Mouse (Mus musculus): ENCODE measurements around the gene Ankrd44. TPM values are rescaled to one million over a fixed set of nuclear protein-coding genes. Genes with fewer than 3 reads are reported as not detected.

Ankrd44 gene
- polyA plus RNA-seq, 1 experiment = 18.6 TPM

- DNase-seq = no peak
- peaks cover 14% of the 10 kb centered on the region for H3K4me1 ChIP-seq (ENCODE audit: control insufficient read depth, insufficient read depth, low read length)
- 100% methylated on average over 2 of the region's 2 CpGs for WGBS
- no peak overlapping the region for H3K27ac ChIP-seq (ENCODE audit: insufficient read depth, low read length)
- TF ChIP-seq CTCF (IDR thresholded peaks at IDR 0.05; ENCODE audit: borderline replicate concordance, insufficient read depth, low read depth, low read length) = no peak
- no peak for TF ChIP-seq POLR2A (IDR thresholded peaks at IDR 0.05; ENCODE audit: borderline replicate concordance, insufficient read depth, low read length)
- H3K4me3 ChIP-seq (replicated peaks; ENCODE audit: insufficient read depth, low read depth, low read length) = no peak overlapping the region
- no peaks in the 10 kb centered on the region for H3K27me3 ChIP-seq (ENCODE audit: control insufficient read depth, insufficient read depth, low read length)
Measured at GRCm38 (mm10) chr1:54897726-54898125, 28.5 kb downstream of the Ankrd44 start.

GRCm38 (mm10) chr1:54896109-54897085 lies 29.8 kb downstream of the Ankrd44 start:
- no peak overlapping the region for H3K27ac ChIP-seq (ENCODE audit: insufficient read depth, low read length)
- no peak overlapping the region for H3K4me3 ChIP-seq (replicated peaks; ENCODE audit: insufficient read depth, low read depth, low read length)
- TF ChIP-seq CTCF (IDR thresholded peaks at IDR 0.05; ENCODE audit: borderline replicate concordance, insufficient read depth, low read depth, low read length) (no peak), POLR2A (IDR thresholded peaks at IDR 0.05; ENCODE audit: borderline replicate concordance, insufficient read depth, low read length) (no peak)
- 39% methylated on average over 12 of the region's 12 CpGs for WGBS
- peak in 1 of 2 experiments; percentile 34 for DNase-seq
- H3K4me1 ChIP-seq (ENCODE audit: control insufficient read depth, insufficient read depth, low read length) = peaks cover 14% of the 10 kb centered on the region
- no peaks in the 10 kb centered on the region for H3K27me3 ChIP-seq (ENCODE audit: control insufficient read depth, insufficient read depth, low read length)

- Histone ChIP-seq H3K27ac (ENCODE audit: insufficient read depth, low read length) (no peak overlapping the region), H3K4me3 (replicated peaks; ENCODE audit: insufficient read depth, low read depth, low read length) (no peak overlapping the region), H3K4me1 (ENCODE audit: control insufficient read depth, insufficient read depth, low read length) (no peaks in the 10 kb centered on the region), H3K27me3 (ENCODE audit: control insufficient read depth, insufficient read depth, low read length) (no peaks in the 10 kb centered on the region)
- no peak for DNase-seq
- 57% methylated on average over 5 of the region's 5 CpGs for WGBS
- TF ChIP-seq POLR2A (IDR thresholded peaks at IDR 0.05; ENCODE audit: borderline replicate concordance, insufficient read depth, low read length) = no peak
- TF ChIP-seq CTCF (IDR thresholded peaks at IDR 0.05; ENCODE audit: borderline replicate concordance, insufficient read depth, low read depth, low read length) = no peak
Measured at GRCm38 (mm10) chr1:54888449-54888848, 37.7 kb downstream of the Ankrd44 start.

- DNase-seq = no peak
- Histone ChIP-seq H3K4me1 (ENCODE audit: control insufficient read depth, insufficient read depth, low read length) (no peaks in the 10 kb centered on the region), H3K4me3 (replicated peaks; ENCODE audit: insufficient read depth, low read depth, low read length) (no peak overlapping the region), H3K27ac (ENCODE audit: insufficient read depth, low read length) (no peak overlapping the region), H3K27me3 (ENCODE audit: control insufficient read depth, insufficient read depth, low read length) (no peaks in the 10 kb centered on the region)
- WGBS = 39% methylated on average over 3 of the region's 3 CpGs
- no peak for TF ChIP-seq POLR2A (IDR thresholded peaks at IDR 0.05; ENCODE audit: borderline replicate concordance, insufficient read depth, low read length)
- TF ChIP-seq CTCF (IDR thresholded peaks at IDR 0.05; ENCODE audit: borderline replicate concordance, insufficient read depth, low read depth, low read length) = no peak
Measured at GRCm38 (mm10) chr1:54887873-54888272, 38.3 kb downstream of the Ankrd44 start.

- TF ChIP-seq CTCF (IDR thresholded peaks at IDR 0.05; ENCODE audit: borderline replicate concordance, insufficient read depth, low read depth, low read length) (no peak), POLR2A (IDR thresholded peaks at IDR 0.05; ENCODE audit: borderline replicate concordance, insufficient read depth, low read length) (no peak)
- H3K27ac ChIP-seq (ENCODE audit: insufficient read depth, low read length) = no peak overlapping the region
- no peak overlapping the region for H3K4me3 ChIP-seq (replicated peaks; ENCODE audit: insufficient read depth, low read depth, low read length)
- no peaks in the 10 kb centered on the region for H3K4me1 ChIP-seq (ENCODE audit: control insufficient read depth, insufficient read depth, low read length)
- no peak for DNase-seq
- WGBS = 88% methylated on average over 2 of the region's 2 CpGs
- H3K27me3 ChIP-seq (ENCODE audit: control insufficient read depth, insufficient read depth, low read length) = no peaks in the 10 kb centered on the region
Measured at GRCm38 (mm10) chr1:54882856-54883467, 43.2 kb downstream of the Ankrd44 start.

GRCm38 (mm10) chr1:54881523-54881922 lies 44.7 kb downstream of the Ankrd44 start:
- Histone ChIP-seq H3K27ac (ENCODE audit: insufficient read depth, low read length) (no peak overlapping the region), H3K4me1 (ENCODE audit: control insufficient read depth, insufficient read depth, low read length) (no peaks in the 10 kb centered on the region), H3K27me3 (ENCODE audit: control insufficient read depth, insufficient read depth, low read length) (no peaks in the 10 kb centered on the region), H3K4me3 (replicated peaks; ENCODE audit: insufficient read depth, low read depth, low read length) (no peak overlapping the region)
- WGBS = 83% methylated on average over 3 of the region's 3 CpGs
- DNase-seq = no peak
- TF ChIP-seq POLR2A (IDR thresholded peaks at IDR 0.05; ENCODE audit: borderline replicate concordance, insufficient read depth, low read length) (no peak), CTCF (IDR thresholded peaks at IDR 0.05; ENCODE audit: borderline replicate concordance, insufficient read depth, low read depth, low read length) (no peak)

- no peaks in the 10 kb centered on the region for H3K27me3 ChIP-seq (ENCODE audit: control insufficient read depth, insufficient read depth, low read length)
- H3K4me1 ChIP-seq (ENCODE audit: control insufficient read depth, insufficient read depth, low read length) = no peaks in the 10 kb centered on the region
- H3K27ac ChIP-seq (ENCODE audit: insufficient read depth, low read length) = no peak overlapping the region
- DNase-seq = no peak
- H3K4me3 ChIP-seq (replicated peaks; ENCODE audit: insufficient read depth, low read depth, low read length) = no peak overlapping the region
- no peak for TF ChIP-seq CTCF (IDR thresholded peaks at IDR 0.05; ENCODE audit: borderline replicate concordance, insufficient read depth, low read depth, low read length)
- TF ChIP-seq POLR2A (IDR thresholded peaks at IDR 0.05; ENCODE audit: borderline replicate concordance, insufficient read depth, low read length) = no peak
- WGBS = 69% methylated on average over 10 of the region's 10 CpGs
Measured at GRCm38 (mm10) chr1:54877423-54878073, 48.6 kb downstream of the Ankrd44 start.
